21 mouse cellular contexts compared by ENCODE assay signal in genomic region chr8:61476160-61476559, GRCm38 (mm10).
"Had no signal": no experiment of that assay in that cellular context is flagged by ENCODE, and none has a peak within 500 bp of the region (broad histone marks: within the 10 kb centered on the region; RNA-seq: fewer than 3 reads in every experiment).

No protein-coding gene starts in this region.

- H3K4me1 ChIP-seq: limb, embryonic 10.5 days; limb, embryonic 13.5 days; liver, embryonic 12.5 days; liver, embryonic 15.5 days; midbrain, embryonic 12.5 days; midbrain, embryonic 15.5 days; neural tube, embryonic 13.5 days had no signal

- H3K9ac ChIP-seq: limb, embryonic 13.5 days; liver, embryonic 12.5 days; liver, embryonic 15.5 days; lung, embryonic 15.5 days; midbrain, embryonic 12.5 days; midbrain, embryonic 15.5 days; neural tube, embryonic 13.5 days had no signal

- H3K27ac ChIP-seq: hindbrain, postnatal 0 days; limb, embryonic 10.5 days; limb, embryonic 13.5 days; liver, embryonic 12.5 days; liver, embryonic 15.5 days; lung, embryonic 15.5 days; midbrain, embryonic 12.5 days; midbrain, embryonic 15.5 days; neural tube, embryonic 13.5 days had no signal

- H3K27me3 ChIP-seq: limb, embryonic 13.5 days; liver, embryonic 12.5 days; liver, embryonic 15.5 days; lung, embryonic 15.5 days; midbrain, embryonic 12.5 days; midbrain, embryonic 15.5 days; neural tube, embryonic 13.5 days had no signal

- H3K4me3 ChIP-seq: limb, embryonic 10.5 days; limb, embryonic 13.5 days; liver, embryonic 12.5 days; liver, embryonic 15.5 days; lung, embryonic 15.5 days; midbrain, embryonic 12.5 days; midbrain, embryonic 15.5 days; myocyte; neural tube, embryonic 13.5 days had no signal

- H3K4me2 ChIP-seq: limb, embryonic 13.5 days; liver, embryonic 12.5 days; liver, embryonic 15.5 days; lung, embryonic 15.5 days; midbrain, embryonic 12.5 days; midbrain, embryonic 15.5 days; neural tube, embryonic 13.5 days had no signal

- H3K36me3 ChIP-seq: limb, embryonic 10.5 days; limb, embryonic 13.5 days; liver, embryonic 12.5 days; liver, embryonic 15.5 days; lung, embryonic 15.5 days; midbrain, embryonic 12.5 days; midbrain, embryonic 15.5 days; neural tube, embryonic 13.5 days had no signal

- DNase-seq: kidney, adult 9 months; liver; lung, adult 18-20 months; lung, postnatal 14 days; lung, postnatal 4 days; retina, postnatal 1 day; right cerebral cortex, postnatal 25 days; spleen, adult 18-20 months; thymus, adult 2 months; thymus, postnatal 25 days had no signal

- H3K9me3 ChIP-seq: limb, embryonic 10.5 days; limb, embryonic 13.5 days; liver, embryonic 12.5 days; liver, embryonic 15.5 days; lung, embryonic 15.5 days; midbrain, embryonic 12.5 days; midbrain, embryonic 15.5 days; neural tube, embryonic 13.5 days had no signal

- ATAC-seq: hindbrain, postnatal 0 days; inflammation-experienced regulatory T-cells, adult 6 months; liver, embryonic 12.5 days; midbrain, embryonic 15.5 days had no signal
